Mouse (Mus musculus) limb, embryonic 14.5 days (tissue): Measurements from ENCODE around the gene Exoc3l4. TPM values are rescaled to one million over a fixed set of nuclear protein-coding genes. Genes with fewer than 3 reads are reported as not detected.
A peak's percentile ranks its signal among the peaks of the same experiment; 100 is the strongest.

Source experiments
- ATAC-seq: fragments of 200-750 bp; cut with Nextera tagmentation; 2 replicates; pipeline ENCODE4 v1.8.0; 2017; ENCODE audit warnings: low read depth, moderate number of reproducible peaks, moderate TSS enrichment; ENCODE audit not compliant: low FRiP score
- DNase-seq: peaks from one replicate; pipeline ENCODE4 v3.0.0-alpha.2; 2015; ENCODE audit warnings: low spot score
- H3K27ac ChIP-seq: fragments of 300-500 bp; sonication (generic); replicated peaks from 2 replicates; pipeline ENCODE4 v1.5.1; 2014; ENCODE audit warnings: low read depth, mild to moderate bottlenecking, low read length, moderate library complexity, mixed read lengths
- H3K27me3 ChIP-seq: fragments of 300-500 bp; sonication (generic); 2 replicates; pipeline ENCODE4 v1.6.1; 2014; ENCODE audit warnings: low read length, mixed read lengths; ENCODE audit not compliant: control insufficient read depth, insufficient read depth
- H3K36me3 ChIP-seq: fragments of 300-500 bp; sonication (generic); 2 replicates; pipeline ENCODE4 v1.6.1; 2014; ENCODE audit warnings: mild to moderate bottlenecking, low read length, moderate library complexity, mixed read lengths; ENCODE audit not compliant: control insufficient read depth, insufficient read depth
- H3K4me1 ChIP-seq: fragments of 300-500 bp; sonication (generic); 2 replicates; pipeline ENCODE4 v1.6.1; 2014; ENCODE audit warnings: antibody characterized with exemption, low read length, mixed read lengths; ENCODE audit not compliant: control insufficient read depth, insufficient read depth
- H3K4me2 ChIP-seq: fragments of 300-500 bp; sonication (generic); replicated peaks from 2 replicates; pipeline ENCODE4 v1.6.1; 2014; ENCODE audit warnings: low read depth, mild to moderate bottlenecking, low read length, moderate library complexity; ENCODE audit not compliant: severe bottlenecking
- H3K4me3 ChIP-seq: fragments of 300-500 bp; sonication (generic); replicated peaks from 2 replicates; pipeline ENCODE4 v1.5.1; 2014; ENCODE audit warnings: low read length
- H3K9ac ChIP-seq: fragments of 300-500 bp; sonication (generic); 2 replicates; pipeline ENCODE4 v1.6.1; 2014; ENCODE audit warnings: mild to moderate bottlenecking, low read depth, low read length, moderate library complexity; ENCODE audit not compliant: severe bottlenecking
- H3K9me3 ChIP-seq: fragments of 300-500 bp; sonication (generic); 2 replicates; pipeline ENCODE4 v1.6.1; 2016; ENCODE audit warnings: low read length; ENCODE audit not compliant: control insufficient read depth
- POLR2A ChIP-seq: fragments of 200-500 bp; IDR thresholded peaks from 2 replicates; pipeline ENCODE4 v1.8.0; 2012; ENCODE audit warnings: inconsistent platforms, mild to moderate bottlenecking, moderate library complexity, borderline replicate concordance; ENCODE audit not compliant: insufficient read depth, insufficient read length; ENCODE audit errors: extremely low read depth
- WGBS: fragments of 180-500 bp; shearing (Covaris S2); extraction: QIAGEN DNeasy Blood & Tissue Kit; methylation state at CpG from one replicate; pipeline ENCODE4 v1.1.7; 2014; 5-methylcytosine and 5-hydroxymethylcytosine counted together
- polyA plus RNA-seq, 2 experiments: library from polyadenylated mRNA; depleted of rRNA in 1 of 2; stranded (reverse) in 1 of 2; unstranded in 1 of 2; fragments of >200 nt; fragmentation: Nextera tagmentation in 1 of 2; extraction: Ambion mirVana in 1 of 2; gene quantifications; 2 replicates each; pipeline versions ENCODE4 v1.2.1 to v1.2.3; 2012 to 2014

Gene Exoc3l4
- polyA plus RNA-seq, 2 experiments, result 7.7 to 11.7 TPM

GRCm38 (mm10) chr12:111425789-111426460 is 9.1 kb downstream of the Exoc3l4 start:
- no peak overlapping the region for H3K9ac ChIP-seq
- peak; percentile 81 for DNase-seq
- no peaks in the 10 kb centered on the region for H3K9me3 ChIP-seq
- H3K36me3 ChIP-seq, result no peaks in the 10 kb centered on the region
- no peak overlapping the region for H3K4me3 ChIP-seq
- TF ChIP-seq POLR2A, result no peak
- H3K27me3 ChIP-seq, result peaks cover 86% of the 10 kb centered on the region
- no peak overlapping the region for H3K27ac ChIP-seq
- WGBS, result 17% methylated on average over 29 of the region's 29 CpGs
- H3K4me1 ChIP-seq, result peaks cover 40% of the 10 kb centered on the region
- ATAC-seq, result no peak
- H3K4me2 ChIP-seq, result no peak overlapping the region

GRCm38 (mm10) chr12:111427438-111428113 is 10.8 kb downstream of the Exoc3l4 start:
- no peak for TF ChIP-seq POLR2A
- peaks cover 40% of the 10 kb centered on the region for H3K4me1 ChIP-seq

GRCm38 (mm10) chr12:111428364-111428763 is 11.5 kb downstream of the Exoc3l4 start:
- TF ChIP-seq POLR2A, result no peak
- Histone ChIP-seq H3K4me3 (no peak overlapping the region), H3K9me3 (no peaks in the 10 kb centered on the region), H3K27ac (no peak overlapping the region), H3K27me3 (peaks cover 81% of the 10 kb centered on the region), H3K9ac (no peak overlapping the region), H3K4me1 (peaks cover 38% of the 10 kb centered on the region), H3K4me2 (0 out of 2 replicates have a peak overlapping the region, but pooled peaks have one; percentile 65), H3K36me3 (no peaks in the 10 kb centered on the region)
- DNase-seq (no peak), ATAC-seq (no peak)
- WGBS, result 19% methylated on average over 8 of the region's 8 CpGs

More at GRCm38 (mm10) chr12:111427438-111428113, 10.8 kb downstream of the Exoc3l4 start:
- Histone ChIP-seq H3K27ac (no peak overlapping the region), H3K9ac (no peak overlapping the region), H3K4me3 (no peak overlapping the region), H3K9me3 (no peaks in the 10 kb centered on the region), H3K36me3 (no peaks in the 10 kb centered on the region), H3K4me2 (no peak overlapping the region), H3K27me3 (peaks cover 86% of the 10 kb centered on the region)
- no peak for ATAC-seq
- WGBS, result 40% methylated on average over 12 of the region's 12 CpGs
- DNase-seq, result peak; percentile 67

GRCm38 (mm10) chr12:111428961-111429911 is 12.4 kb downstream of the Exoc3l4 start:
- H3K4me3 ChIP-seq, result peak overlapping the region; percentile 36
- H3K9me3 ChIP-seq, result no peaks in the 10 kb centered on the region
- DNase-seq (peak; percentile 54), ATAC-seq (peak; percentile 35; the same call in 1 of the 2 replicates)
- H3K36me3 ChIP-seq, result no peaks in the 10 kb centered on the region
- H3K4me2 ChIP-seq, result peak overlapping the region; percentile 65
- no peak for TF ChIP-seq POLR2A
- WGBS, result 3% methylated on average over 40 of the region's 40 CpGs
- peaks cover 35% of the 10 kb centered on the region for H3K4me1 ChIP-seq
- peak overlapping the region; percentile 52 for H3K9ac ChIP-seq
- no peak overlapping the region for H3K27ac ChIP-seq
- peaks cover 72% of the 10 kb centered on the region for H3K27me3 ChIP-seq
